Mouse (Mus musculus) embryo, embryonic 10 days (tissue): ENCODE measurements around the gene Rps6kc1.

Experiments
- DNase-seq: peaks from one replicate; pipeline ENCODE4 v3.0.0-alpha.2; 2015; ENCODE audit warnings: low spot score

Gene Rps6kc1

DNA sequence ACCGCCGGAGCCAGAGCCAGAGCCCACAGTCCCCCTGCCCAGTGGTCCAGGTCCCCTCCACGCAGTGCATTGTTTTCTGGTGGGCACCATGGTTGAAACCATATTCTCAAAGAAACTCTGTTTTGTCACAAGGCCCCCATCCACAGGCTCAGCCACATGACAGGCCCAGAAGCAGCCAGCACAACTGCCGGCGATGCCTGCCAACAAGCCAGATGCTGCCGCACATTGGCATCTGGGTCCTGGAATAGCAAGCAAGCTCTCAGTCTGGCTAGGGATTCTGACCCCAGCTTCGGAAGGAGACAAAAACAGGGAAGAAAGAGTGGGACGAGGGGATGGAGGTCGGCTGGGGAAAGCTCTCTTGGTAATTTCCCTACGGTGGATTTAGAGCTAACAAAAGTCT, 147.8 kb downstream of the Rps6kc1 start:
- no peak for DNase-seq

DNA sequence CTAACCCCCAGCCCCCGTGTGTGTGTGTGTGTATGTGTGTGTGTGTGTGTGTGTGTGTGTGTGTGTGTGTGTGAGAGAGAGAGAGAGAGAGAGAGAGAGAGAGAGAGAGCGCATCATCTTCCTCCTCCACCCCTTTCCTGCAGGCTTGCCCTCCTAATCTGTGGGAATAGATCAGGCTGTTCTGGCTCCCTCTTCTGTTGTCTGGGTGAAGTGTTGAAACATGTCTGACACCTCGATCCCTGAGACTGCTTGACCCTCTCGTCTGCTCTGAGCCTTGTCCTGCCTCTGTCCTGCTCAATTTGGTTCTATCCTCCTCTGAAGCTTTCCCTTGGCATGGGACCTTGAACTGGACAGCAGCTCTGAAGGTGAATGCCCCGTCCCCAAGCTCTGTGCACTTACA, 149.8 kb downstream of the Rps6kc1 start:
- peak; percentile 60 for DNase-seq

DNA sequence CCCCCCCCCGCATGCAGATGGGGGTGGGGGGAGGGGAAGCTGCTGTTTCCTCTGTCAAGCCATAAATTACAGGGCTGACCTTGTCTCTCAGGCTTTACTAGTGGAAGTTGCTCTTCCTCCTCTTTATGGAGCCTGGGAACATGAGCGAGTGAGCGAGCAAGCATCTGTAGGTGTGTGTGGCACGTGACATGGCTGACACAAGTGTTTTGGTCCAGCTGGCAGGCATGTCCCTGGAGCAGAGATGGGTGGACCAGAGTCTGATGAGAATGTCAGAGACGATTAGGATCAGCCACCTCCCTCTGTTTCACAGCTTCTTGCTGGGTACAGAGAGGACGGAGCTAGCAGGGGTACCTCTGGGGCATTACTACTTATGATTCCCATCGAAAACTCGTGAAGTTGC, 153.7 kb downstream of the Rps6kc1 start:
- DNase-seq = no peak

DNA sequence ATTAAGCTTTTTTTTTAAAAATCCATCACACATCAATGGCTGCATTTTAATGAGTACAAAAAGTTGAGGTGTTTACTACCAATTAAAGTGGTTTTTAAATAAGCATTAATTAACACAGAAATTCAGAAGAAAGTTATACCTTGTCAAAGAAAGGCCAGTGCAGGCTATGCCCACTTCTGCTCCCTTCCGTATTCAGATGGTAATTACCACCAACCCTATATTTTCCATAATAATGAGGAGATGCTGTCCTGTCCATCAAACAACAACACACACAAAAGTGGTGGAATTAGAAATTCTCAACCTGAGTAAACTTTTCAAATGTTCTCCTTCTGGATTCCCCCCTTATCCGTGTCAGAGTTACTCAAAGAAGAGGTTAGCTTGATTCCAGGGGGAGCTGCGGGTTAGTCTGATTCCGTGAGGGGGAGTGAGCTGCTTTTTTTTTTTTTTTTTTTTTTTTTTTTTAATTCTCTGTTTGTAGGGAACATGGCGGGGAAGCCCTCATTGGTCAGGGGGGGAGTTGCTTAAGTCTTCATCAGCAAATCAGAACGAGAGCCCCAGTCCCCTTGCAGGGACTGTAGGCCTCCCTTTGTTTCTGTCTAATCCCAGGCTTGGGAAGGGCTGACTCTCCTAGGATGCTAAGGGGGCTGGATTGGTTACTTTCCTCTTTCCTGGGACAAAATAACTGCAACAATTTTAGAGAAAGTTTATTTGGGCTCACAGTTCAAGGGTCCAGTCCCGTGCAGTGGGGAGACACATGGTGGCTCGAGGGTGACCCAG, 159.6 kb downstream of the Rps6kc1 start:
- no peak for DNase-seq

DNA sequence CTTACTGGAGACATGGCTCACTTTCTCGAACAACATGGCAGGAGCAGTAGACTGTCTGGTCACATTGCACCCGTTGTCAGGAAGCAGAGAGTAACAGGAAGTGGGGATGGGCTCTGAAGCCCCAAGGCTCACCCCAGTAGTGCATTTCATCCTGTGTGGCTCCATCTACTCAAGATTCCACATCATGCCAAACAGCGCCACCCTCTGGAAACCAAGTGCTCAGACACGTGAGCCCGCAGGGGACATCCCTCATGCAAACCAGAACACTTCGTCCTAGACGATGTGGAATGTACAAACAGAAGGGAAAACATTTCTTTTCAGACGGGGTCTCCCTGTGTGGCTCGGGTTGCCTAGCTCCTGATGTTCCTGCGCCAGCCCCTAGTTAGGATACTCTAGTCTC, 162.6 kb downstream of the Rps6kc1 start:
- no peak for DNase-seq

DNA sequence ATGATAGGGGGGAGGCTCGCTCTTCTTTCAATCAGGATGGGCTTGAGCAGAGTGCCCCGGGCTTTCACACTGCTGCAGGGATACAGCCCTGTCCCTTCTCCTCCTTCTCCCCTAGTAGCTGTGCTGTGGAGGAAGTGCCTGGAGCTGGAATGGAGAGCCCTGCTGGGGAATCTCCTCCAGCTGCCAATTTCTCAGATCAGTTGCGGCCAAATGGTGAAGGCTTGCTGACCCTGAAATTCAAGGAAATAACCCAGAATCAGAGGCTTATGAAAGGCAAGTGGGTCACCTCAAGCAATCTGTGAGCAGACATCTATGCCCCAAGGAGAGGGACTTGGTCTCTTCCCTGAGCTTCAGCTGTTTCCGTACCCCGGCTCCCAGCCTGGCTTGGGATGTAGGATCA, 170.1 kb downstream of the Rps6kc1 start:
- no peak for DNase-seq

DNA sequence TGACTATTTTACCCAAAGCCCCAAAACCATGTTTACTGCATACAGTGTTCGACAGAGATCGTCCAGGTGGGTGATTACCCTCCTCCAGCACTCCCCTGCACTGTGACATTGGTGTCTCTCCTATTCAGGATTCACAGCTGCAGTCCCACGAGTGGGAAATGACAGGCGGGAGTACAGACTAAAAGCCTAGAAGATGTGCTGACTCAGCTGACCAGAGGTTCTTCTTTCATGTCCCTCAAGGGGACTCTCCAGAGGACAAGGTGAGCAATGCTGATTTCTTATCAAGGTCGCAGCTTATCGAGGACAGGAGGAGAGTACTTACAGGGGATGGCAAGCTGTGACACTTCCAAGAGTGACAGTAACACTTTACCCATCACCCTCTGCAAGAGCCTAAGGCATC, 178.8 kb downstream of the Rps6kc1 start:
- DNase-seq = no peak

DNA sequence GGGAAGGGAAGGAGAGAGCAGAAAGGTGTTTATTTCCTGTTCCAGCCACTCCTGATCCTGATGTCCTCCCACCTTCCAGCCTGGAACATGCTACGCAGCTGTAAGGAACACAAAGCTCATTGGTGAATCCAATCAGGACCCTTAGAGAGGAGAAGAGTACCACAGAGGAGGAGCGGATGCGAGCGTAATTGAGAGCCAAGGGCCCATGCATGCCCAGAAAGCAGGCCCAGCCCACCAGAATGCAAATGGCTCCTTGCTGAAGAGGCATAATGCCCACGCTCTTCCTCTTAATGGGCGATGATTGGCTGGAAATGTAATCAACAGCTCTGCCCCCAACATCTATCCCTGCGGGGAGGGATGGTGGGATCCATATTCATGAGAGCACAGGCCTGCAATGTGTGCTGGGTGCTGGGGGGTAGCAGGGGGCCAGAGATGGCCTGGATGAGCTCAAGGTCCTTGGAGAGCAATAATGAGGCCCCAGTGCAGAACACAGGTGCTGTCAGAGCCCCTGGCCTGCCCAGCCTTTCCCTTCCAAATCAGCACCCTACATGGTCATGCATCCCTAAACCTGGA, 182.0 kb downstream of the Rps6kc1 start:
- no peak for DNase-seq

DNA sequence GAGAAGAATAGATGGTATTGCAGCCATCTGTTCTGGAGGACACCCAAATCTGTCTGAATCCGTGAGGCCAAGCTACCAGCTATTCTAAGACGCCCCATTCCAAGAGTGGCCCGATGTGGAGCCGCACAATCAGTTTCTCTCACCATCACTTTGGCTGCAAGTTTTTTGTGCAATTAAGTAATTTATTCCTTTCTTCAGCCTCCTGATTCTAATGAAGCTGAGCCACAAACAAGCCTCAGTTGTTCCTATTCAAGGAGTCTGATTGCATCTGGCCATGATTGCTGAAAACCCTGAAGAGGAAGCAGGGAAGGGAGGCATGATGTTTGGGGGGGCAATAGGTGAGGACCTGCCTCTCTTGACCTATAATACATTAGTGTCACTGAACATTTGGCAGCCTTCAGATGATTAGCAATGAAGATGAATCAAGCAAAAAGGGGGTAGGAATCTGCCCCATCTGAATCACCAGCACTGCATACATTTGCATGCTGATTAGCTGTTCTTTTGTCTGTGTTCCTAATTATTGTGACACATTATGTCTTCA, 183.4 kb downstream of the Rps6kc1 start:
- DNase-seq = no peak

DNA sequence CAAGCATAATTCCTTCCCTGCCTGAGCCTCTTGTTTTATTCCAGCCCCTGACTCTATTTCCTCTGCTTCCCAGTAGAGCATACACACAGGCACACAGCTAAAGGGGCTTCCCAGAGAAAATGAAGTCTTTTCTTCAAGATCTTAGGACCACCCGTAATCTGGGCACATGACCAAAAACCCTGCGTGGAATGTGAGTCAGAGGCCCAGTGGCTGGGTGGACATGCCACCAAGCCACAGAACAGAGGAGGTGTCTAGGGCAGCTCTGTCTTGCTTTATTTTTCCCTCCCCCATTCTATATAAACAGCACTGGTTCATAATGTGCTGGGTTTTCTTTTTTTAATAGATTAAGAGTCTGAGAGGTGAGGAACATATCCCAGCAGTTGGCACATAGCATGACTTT, 184.2 kb downstream of the Rps6kc1 start:
- no peak for DNase-seq

DNA sequence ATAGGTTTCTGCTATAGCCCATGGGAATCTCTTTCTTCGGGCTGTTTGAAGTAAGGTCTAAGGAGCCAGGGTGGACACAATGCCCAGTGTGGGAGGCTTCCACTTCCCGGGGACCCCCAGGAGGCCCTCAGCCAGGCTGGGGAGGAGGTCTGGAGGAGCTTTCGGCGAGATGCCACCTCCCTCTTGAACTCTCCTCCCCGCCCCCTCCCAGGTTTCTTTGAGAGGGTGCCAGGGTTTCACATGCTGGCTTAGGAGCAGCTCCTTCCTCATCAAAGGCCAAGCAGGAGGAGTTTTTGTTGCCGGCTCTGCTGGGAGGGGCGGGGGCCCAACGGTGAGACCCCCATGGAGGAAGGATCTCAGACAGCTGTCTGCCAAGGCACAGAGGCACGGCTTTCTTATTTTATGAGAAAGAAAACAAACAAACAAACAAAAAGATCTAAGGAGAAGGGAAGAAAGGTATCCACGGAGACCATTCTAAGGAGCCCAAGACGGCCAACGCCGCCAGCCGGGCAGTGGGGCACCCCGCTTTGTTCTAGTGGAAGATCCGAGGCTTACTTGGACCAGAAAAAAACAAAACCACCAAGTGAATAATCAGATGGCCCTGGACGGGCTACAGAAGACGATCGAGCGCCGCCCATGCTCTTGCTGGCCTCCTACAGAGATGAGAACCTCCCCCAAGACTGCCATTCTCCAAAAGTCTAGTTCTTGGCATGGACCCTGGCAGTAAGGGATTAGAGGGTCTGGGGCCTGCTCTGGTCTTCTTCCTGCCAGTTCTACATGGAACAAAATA, 186.8 kb downstream of the Rps6kc1 start:
- no peak for DNase-seq

DNA sequence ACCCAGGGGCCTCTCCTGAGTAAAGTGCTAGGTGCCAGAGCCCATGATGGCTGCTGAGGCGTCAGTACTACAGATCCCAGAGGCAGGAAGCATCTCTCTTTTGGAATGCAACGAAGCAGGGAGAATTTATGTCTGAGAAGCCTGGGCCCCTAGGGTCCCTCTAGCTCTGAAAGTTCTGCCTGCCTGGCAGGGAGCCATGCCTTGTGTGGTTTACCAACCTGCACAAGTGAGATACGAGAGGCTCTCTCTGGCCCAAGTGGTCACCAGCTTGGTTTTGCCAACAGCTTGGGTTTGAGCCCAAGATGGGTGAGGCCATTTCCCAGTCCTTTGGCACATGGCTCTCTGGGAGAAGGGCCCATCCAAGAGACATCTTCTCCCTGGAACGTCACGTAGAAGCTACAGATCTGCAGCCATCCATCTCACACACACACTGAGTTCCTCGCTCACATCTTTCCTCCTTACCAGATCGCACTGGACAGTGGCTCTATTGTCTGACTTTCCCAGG, 187.6 kb downstream of the Rps6kc1 start:
- DNase-seq = no peak

DNA sequence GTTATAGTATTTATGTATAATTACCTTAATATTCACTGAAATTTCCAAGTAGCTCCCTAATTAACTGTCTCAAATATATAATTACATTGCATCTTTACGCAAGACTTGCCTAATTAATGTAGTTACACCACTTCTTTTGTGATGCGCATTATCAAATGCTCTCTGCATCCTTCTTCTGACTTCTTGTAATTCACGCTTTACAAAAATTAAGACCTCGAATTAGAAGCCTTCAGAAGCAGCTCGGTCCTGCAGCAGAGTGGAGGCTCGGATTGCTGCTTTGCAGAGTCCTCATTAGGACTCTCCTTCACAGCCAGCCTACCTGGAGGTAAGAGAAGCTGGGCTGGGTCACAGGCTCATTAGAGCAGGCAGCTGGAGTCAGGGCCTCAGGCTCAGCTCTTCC, 197.7 kb downstream of the Rps6kc1 start:
- DNase-seq = no peak

DNA sequence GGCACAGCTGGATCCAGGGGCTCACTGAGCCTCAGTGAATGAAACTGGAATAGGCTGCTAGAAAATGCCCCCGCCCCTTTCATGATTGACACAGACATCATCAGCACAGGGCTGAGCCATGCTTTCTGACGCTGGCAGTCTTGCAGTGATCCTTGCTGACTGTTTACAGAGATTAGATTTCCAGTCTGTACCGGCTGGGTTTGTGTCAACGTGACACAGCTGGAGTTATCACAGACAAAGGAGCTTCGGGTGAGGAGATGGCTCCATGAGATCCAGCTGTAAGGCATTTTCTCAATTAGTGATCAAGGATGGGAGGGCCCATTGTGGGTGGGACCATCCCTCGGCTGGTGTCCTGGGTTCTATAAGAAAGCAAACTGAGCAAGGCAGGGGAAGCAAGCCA, 214.0 kb downstream of the Rps6kc1 start:
- peak; percentile 27 for DNase-seq

DNA sequence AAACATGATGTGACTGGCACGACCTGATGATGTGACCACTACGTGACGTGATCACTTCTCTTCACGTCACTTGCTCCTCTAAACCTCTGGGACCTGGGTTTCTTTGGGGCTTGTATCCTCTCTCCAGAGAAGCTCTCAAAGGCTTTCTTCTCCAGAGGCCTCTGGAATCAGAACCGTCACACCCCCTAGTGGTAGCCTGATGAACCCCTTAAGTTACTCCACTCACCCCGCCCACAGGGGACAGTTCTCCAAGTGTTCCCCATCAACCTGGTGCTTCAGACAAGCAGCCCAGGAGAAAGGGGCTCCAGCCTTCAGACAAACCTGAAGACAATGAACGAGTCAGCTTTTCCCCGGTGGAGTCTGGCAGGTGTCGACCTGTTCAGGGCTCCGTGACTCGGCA, 216.0 kb downstream of the Rps6kc1 start:
- DNase-seq = peak; percentile 74

DNA sequence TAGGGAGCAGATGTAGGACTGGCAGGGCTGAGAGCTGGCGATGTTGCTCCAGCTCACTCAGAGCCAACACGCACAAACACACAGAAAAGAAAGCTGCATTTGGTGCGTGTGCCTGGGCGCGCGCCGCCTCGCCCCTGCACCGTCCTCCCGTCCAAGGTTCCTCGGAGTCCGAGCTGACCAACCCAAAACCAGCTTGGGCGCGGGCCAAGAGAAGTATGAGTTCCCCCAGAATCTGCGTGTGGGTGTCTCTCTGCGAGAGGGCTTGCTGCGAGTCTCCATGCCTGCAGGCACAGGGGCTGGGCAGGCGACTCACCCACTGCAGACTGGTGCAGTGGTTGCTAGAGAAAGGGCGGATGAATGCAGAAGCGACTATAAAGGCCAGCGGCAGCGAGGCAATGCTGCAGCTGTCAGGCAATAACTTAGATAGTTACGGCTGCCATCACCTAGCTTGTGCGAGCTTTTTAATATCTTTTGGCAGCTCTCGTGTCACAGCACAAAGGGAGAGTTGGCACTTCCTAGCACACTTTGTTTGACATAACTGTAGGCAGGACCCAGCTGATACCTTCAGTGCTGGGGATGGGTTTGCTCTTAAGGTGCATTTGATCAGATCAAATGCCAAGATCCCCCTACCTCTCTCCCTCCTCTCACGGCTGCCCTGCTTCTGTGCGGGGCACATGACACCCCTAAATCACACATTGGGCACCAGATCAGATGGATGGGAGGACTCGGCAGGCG, 220.9 kb downstream of the Rps6kc1 start:
- no peak for DNase-seq

DNA sequence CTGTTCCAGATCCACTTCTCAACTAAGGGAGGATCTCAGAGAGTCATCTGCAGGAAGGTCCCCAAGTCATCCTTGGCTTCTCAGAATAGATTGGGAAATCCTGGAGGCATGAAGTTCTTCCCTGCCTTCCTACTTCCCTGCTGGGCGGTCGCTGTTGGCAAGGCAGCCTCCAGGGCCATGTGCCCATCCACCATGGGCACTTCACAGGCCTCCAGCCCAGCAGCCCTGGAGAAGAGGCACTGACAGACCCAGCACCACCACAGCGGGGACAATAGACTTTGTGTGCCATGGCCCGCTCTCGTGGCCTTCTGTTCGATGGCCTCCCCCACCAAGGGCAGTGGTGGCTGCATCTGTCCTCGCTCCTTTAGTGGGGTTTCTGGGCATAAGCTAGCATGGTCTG, 228.5 kb downstream of the Rps6kc1 start:
- DNase-seq = no peak

DNA sequence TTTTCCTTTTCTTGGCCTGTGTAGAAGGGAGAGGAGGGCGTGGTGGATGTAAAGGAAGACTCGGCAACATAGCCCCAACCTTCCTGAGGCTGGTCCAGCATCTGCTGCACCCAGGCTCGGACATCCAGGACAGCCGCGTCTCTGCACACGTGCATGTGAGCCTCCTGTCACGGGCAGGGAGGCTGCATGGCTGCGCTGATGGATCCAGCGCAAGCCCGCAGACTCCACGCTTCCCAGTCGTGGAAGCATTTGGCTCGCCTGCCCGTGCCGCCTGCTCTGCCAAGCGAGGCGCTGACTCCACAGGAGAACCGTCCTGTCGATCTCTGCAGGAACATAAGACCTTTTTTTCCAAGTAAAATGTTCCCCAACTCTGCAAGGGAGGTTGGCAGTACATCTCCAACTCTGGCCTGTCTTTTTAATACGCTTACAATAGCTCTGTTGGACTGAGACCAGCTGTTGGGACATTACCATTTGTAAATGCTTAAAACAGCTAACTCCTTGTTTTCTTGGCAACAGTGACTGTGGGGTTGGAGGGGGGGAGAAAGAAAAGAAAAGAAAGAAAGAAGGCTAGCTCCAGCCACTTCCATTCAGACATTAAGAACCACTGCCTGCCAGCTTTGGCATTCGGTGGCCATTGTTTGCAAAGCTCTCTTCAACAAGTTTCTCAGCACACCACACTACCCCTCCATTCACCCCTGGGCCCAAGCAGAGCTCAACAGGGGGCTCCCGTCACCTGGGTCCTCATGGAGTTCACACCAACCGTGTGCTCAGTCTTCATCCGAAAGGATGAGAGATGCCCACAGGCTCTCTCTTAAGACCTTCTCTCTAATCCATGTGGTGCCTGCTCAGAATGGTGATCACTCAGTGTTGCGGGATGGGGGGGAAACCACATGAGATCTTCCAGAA, 229.3 kb downstream of the Rps6kc1 start:
- peak; percentile 36 for DNase-seq

DNA sequence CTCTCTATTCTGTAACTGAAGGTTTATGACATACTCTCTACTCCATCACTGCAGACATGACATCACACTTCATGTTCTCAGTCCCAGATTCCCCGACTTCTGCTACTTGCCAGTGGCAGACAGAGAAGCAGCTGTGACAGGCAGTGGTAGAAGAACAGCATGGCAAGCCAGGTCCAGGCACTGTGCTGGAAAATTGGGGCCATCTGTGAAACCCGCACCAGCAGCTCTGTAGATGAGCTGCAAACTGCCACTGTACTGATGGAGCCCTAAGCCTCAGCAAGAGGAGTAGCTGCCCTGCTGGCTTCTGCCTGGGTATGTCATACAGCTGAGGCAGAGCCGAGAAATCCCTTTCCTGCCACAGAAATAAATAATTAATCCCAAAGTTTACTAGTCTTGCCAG, 236.1 kb downstream of the Rps6kc1 start:
- DNase-seq = no peak

DNA sequence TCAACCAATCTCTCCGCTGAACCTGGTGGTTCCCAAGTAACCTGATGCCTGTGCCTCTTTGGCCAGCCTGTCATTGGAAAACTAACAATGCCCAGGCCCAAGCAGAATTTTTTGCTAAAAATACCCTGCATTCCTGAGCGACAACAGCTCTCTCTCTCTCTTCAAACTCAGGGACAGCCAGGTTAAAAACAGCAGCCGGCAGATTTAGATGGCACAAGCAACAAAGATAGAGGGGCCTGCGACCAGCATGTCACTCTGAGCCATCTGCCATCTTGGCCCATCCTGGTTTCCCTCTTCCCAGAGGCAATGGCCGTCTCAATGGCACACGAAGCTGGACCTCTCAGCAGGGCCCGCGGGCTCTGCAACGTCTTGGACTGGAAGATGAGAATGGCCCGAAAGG, 242.5 kb downstream of the Rps6kc1 start:
- DNase-seq = peak; percentile 39

DNA sequence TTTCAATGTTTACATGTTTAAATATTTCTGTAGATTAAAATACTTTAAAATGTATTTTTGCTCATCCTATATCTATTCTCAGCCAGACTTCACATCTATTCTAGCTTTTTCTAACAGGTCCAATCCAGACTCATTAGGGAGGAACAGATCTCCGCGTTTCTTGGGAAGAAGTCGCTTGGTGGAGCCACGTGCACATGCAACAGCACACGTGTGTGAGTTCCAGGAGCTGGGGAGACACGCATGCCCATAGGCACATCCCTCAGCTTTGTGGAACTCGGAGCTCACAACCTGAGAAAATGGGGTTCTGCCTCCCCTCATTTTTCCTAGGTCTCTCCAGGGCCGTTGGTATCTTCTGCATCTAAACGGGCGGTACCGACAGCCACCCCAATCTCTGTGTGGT, 243.7 kb downstream of the Rps6kc1 start:
- no peak for DNase-seq
